Mouse (Mus musculus): ENCODE data around the gene Rhobtb1. TPM values are rescaled to one million over a fixed set of nuclear protein-coding genes. Genes with fewer than 3 reads are reported as not detected.

The Rhobtb1 gene
- polyA plus RNA-seq (2017; shearing (Covaris generic)): under 1 TPM in 1 of 2 experiments, not detected in 1; 0.75 TPM

DNA sequence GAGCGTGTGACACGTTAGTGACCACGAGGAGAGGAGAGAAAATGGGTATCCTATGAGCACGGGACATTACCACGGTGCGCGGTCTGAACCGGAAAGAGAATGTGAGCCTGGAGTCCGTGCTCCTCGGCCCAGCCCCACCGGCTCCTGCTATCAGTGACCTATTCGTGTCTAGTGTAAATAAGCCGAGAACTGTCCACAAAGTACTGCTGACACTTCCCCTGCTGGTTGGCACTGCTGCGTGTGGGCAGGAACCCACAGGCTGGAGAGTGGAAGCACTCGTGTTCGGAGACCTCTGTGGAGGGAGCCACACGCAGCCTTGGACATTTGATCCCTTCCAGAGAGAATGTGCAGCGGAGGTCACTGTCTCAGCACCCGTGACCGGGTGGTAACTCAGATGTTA is at the start of gene Rhobtb1:
TSS of gene Rhobtb1 (plus strand) at position 390 of the 400 bp plus-strand sequence.

DNA sequence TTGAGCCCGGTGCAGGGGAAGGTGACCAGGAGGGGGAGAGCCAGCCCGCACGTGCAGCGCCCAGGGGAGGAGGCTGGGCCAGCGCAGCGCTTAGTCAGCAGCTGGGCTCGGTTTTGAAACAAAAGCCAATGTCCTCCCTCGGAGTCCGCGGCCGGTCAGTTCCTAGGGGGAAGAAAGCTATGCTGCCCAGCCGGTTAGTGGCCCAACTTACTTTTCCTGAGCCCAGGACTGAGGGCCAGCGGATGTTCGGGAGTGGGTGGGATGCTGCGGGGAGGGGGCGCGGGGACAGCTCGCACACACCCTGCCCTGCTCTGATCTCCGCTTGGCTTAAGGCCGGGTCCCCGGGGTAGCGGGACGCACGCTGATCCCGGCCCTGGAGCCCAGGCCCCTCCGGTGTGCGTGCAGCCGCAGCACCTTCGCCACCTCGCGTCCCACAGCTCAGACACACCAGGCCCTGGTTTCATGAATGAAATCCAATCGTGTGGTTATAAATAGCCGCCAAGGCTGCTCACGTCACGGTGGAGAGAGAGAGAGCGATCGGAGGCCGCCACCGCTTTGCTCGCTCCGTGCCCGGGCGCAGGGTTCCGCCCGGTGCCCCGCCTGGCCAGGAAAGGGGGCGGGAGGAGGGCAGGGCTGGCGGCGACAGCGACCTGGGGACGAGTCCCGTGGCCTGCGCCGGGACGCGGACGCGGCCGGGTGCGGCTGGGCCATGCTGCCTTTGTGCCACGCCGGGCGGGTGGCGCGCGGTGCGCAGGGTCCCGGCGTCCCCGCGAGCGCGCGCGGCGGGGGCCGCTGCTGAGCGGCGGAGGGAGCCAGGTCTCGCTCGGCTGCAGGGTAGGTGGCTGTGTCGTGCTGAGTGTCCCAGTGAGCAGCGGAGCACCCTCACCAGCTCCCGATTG is 61.6 kb downstream of the Rhobtb1 start, which contains the start of gene A930033H14Rik:
TSS of gene A930033H14Rik (minus strand) at position 557 of the 899 bp plus-strand sequence.

Other genes starting within 250 kb of the Rhobtb1 start
- not detected for gene A930033H14Rik, start 61.7 kb downstream of the Rhobtb1 start, polyA plus RNA-seq (2017; shearing (Covaris generic))
- 10 to 100 TPM; 28.4 to 38.1 TPM for gene Cdk1, start 201.5 kb downstream of the Rhobtb1 start, polyA plus RNA-seq (2017; shearing (Covaris generic))
- 1 to 10 TPM in 1 of 2 experiments, under 1 TPM in 1; 0.72 to 1.6 TPM for gene Ank3, start 247.3 kb downstream of the Rhobtb1 start, polyA plus RNA-seq (2017; shearing (Covaris generic))

All from activated CD4-positive, CD25-positive, alpha-beta regulatory T cell (primary cell).